Mouse (Mus musculus) stomach, postnatal 0 days (tissue): ENCODE measurements around the gene Zranb2.

Experiments
- CTCF ChIP-seq: IDR thresholded peaks from 2 replicates; pipeline ENCODE4 v1.5.1; 2016; ENCODE audit warnings: antibody characterized with exemption, low read depth, mild to moderate bottlenecking, moderate library complexity
- EP300 ChIP-seq: optimal IDR thresholded peaks from 2 replicates; pipeline ENCODE3; 2016; ENCODE audit warnings: antibody characterized with exemption

- TF ChIP-seq CTCF (peak; percentile 84), EP300 (no peak)
Measured at GRCm38 (mm10) chr3:157520433-157520832, 13.5 kb upstream of the Zranb2 start.
